Mouse (Mus musculus): ENCODE measurements around the gene Vmn1r170.
"Not testable (repeated sequence)": the region's sequence is repeated elsewhere in the genome, so short reads cannot be mapped to it uniquely, and the experiment has no call there.

GRCm38 (mm10) chr7:23575226-23575625, 30.7 kb upstream of the Vmn1r170 start, which contains the start of gene Vmn1r169:
- not testable (repeated sequence) for TF ChIP-seq POLR2A (IDR thresholded peaks at IDR 0.05; ENCODE audit: insufficient read length, low read depth); MAX (IDR thresholded peaks at IDR 0.05; ENCODE audit: low read depth); USF1 (IDR thresholded peaks at IDR 0.05; ENCODE audit: low read depth); MYOG (IDR thresholded peaks at IDR 0.05; ENCODE audit: control insufficient read depth in 1 of 3, insufficient read depth in 1 of 3, insufficient read length in 2 of 3, low read depth in 2 of 3); CEBPB (IDR thresholded peaks at IDR 0.05; ENCODE audit: insufficient read depth, poor library complexity, severe bottlenecking); REST (IDR thresholded peaks at IDR 0.05; ENCODE audit: insufficient read depth, insufficient read length); TCF12 (IDR thresholded peaks at IDR 0.05; ENCODE audit: insufficient read depth, poor library complexity, severe bottlenecking); TCF3 (IDR thresholded peaks at IDR 0.05; ENCODE audit: insufficient read length, low read depth); E2F4 (IDR thresholded peaks at IDR 0.05; ENCODE audit: insufficient read depth); MYOD1 (IDR thresholded peaks at IDR 0.05; ENCODE audit: control insufficient read depth in 1 of 3, insufficient read length in 2 of 3, low read depth in 2 of 3); POLR2AphosphoS2 (IDR thresholded peaks at IDR 0.05; ENCODE audit: insufficient read length, low read depth); SRF (IDR thresholded peaks at IDR 0.05; ENCODE audit: control insufficient read depth, insufficient read length, low read depth)
